Mouse (Mus musculus) MEL (cell line): ENCODE measurements around the gene Rtn4rl2. TPM values are rescaled to one million over a fixed set of nuclear protein-coding genes. Genes with fewer than 3 reads are reported as not detected.
A peak's percentile ranks its signal among the peaks of the same experiment; 100 is the strongest.

Experiments
- DNase-seq: peaks from one replicate; pipeline ENCODE4 v3.0.0; 2011; ENCODE audit warnings: low read depth, low spot score
- H3K27ac ChIP-seq: 2 replicates; pipeline ENCODE4 v1.5.1; 2012; ENCODE audit warnings: low read depth, mild to moderate bottlenecking, control low read depth, low read length, moderate library complexity; ENCODE audit not compliant: control insufficient read depth
- H3K27me3 ChIP-seq, 2 experiments: fragments of 150-350 bp in 1 of 2; sonication (generic) in 1 of 2; 2 replicates each; pipeline ENCODE4 v1.6.1; 2012; ENCODE audit warnings: low read length in 2 of 2, mild to moderate bottlenecking in 2 of 2, improper control_type of control experiment in 1 of 2, moderate library complexity in 1 of 2; ENCODE audit not compliant: insufficient read depth in 2 of 2, control insufficient read depth in 1 of 2
- H3K36me3 ChIP-seq, 2 experiments: 2 replicates each; pipeline ENCODE4 v1.6.1; 2012 to 2014; ENCODE audit warnings: low read length in 2 of 2, improper control_type of control experiment in 1 of 2, inconsistent platforms in 1 of 2, mild to moderate bottlenecking in 1 of 2; ENCODE audit not compliant: insufficient read depth in 2 of 2, control insufficient read depth in 1 of 2
- H3K4me1 ChIP-seq, 2 experiments: fragments of 150-350 bp in 1 of 2; sonication (generic) in 1 of 2; 2 replicates each; pipeline ENCODE4 v1.6.1; 2012; ENCODE audit warnings: low read length in 2 of 2, improper control_type of control experiment in 1 of 2, mild to moderate bottlenecking in 1 of 2; ENCODE audit not compliant: insufficient read depth in 2 of 2, control insufficient read depth in 1 of 2
- H3K4me3 ChIP-seq, 2 experiments: fragments of 150-350 bp in 1 of 2; sonication (generic) in 1 of 2; 2 replicates each; pipeline ENCODE4 v1.5.1; 2012; ENCODE audit warnings: low read depth in 2 of 2, low read length in 2 of 2, mild to moderate bottlenecking in 2 of 2, moderate library complexity in 2 of 2, control low read depth in 1 of 2, improper control_type of control experiment in 1 of 2; ENCODE audit not compliant: control insufficient read depth in 1 of 2, insufficient read depth in 1 of 2
- H3K79me2 ChIP-seq: 2 replicates; pipeline ENCODE4 v1.6.1; 2012; ENCODE audit warnings: mild to moderate bottlenecking, low read length, moderate library complexity; ENCODE audit not compliant: control insufficient read depth, poor library complexity, insufficient read depth
- H3K9ac ChIP-seq: 2 replicates; pipeline ENCODE4 v1.6.1; 2012; ENCODE audit warnings: low read depth, mild to moderate bottlenecking, control low read depth, low read length, moderate library complexity; ENCODE audit not compliant: control insufficient read depth, poor library complexity, severe bottlenecking
- H3K9me3 ChIP-seq: fragments of 150-350 bp; sonication (generic); replicated peaks from 2 replicates; pipeline ENCODE4 v1.6.1; 2012; ENCODE audit warnings: mild to moderate bottlenecking, low read length, improper control_type of control experiment, moderate library complexity; ENCODE audit not compliant: insufficient read depth
- CHD2 ChIP-seq: IDR thresholded peaks from 2 replicates; pipeline ENCODE4 v1.6.1; 2011; ENCODE audit warnings: low read length, improper control_type of control experiment
- E2F4 ChIP-seq: IDR thresholded peaks from 2 replicates; pipeline ENCODE4 v1.6.1; 2011; ENCODE audit warnings: low read depth, low read length, improper control_type of control experiment, borderline replicate concordance
- ELF1 ChIP-seq: IDR thresholded peaks from 2 replicates; pipeline ENCODE4 v1.6.1; 2014; ENCODE audit warnings: low read depth, mild to moderate bottlenecking, inconsistent platforms, low read length, improper control_type of control experiment, moderate library complexity
- JUND ChIP-seq: IDR thresholded peaks from 2 replicates; pipeline ENCODE4 v1.6.1; 2011; ENCODE audit warnings: low read depth, mild to moderate bottlenecking, improper control_type of control experiment, low read length
- KAT2A ChIP-seq: conservative IDR thresholded peaks from 2 replicates; pipeline ENCODE4 v1.6.1; 2012; ENCODE audit warnings: low read depth, low read length, improper control_type of control experiment, inconsistent platforms
- MAFK ChIP-seq: IDR thresholded peaks from 2 replicates; pipeline ENCODE4 v1.6.1; 2011; ENCODE audit warnings: low read depth, mild to moderate bottlenecking, low read length, improper control_type of control experiment, borderline replicate concordance
- MYB ChIP-seq: IDR thresholded peaks from 2 replicates; pipeline ENCODE4 v1.6.1; 2011; ENCODE audit warnings: mild to moderate bottlenecking, low read depth, low read length, improper control_type of control experiment
- NRF1 ChIP-seq: IDR thresholded peaks from 2 replicates; pipeline ENCODE4 v1.6.1; 2014; ENCODE audit warnings: low read depth, mild to moderate bottlenecking, inconsistent platforms, low read length, improper control_type of control experiment, moderate library complexity; ENCODE audit not compliant: poor library complexity, insufficient read depth, severe bottlenecking
- POLR2A ChIP-seq, 2 experiments: IDR thresholded peaks; 2 replicates each; pipeline ENCODE4 v1.6.1; 2011 to 2012; ENCODE audit warnings: low read length in 2 of 2, mild to moderate bottlenecking in 2 of 2, control low read depth in 1 of 2, improper control_type of control experiment in 1 of 2, low read depth in 1 of 2, moderate library complexity in 1 of 2; ENCODE audit not compliant: control insufficient read depth in 1 of 2, insufficient read depth in 1 of 2, poor library complexity in 1 of 2
- SIN3A ChIP-seq: IDR thresholded peaks from 2 replicates; pipeline ENCODE4 v1.6.1; 2012; ENCODE audit warnings: low read length, improper control_type of control experiment, inconsistent platforms
- SMC3 ChIP-seq: IDR thresholded peaks from 2 replicates; pipeline ENCODE4 v1.6.1; 2011; ENCODE audit warnings: low read depth, low read length, improper control_type of control experiment
- TAL1 ChIP-seq: IDR thresholded peaks from 2 replicates; pipeline ENCODE4 v1.6.1; 2012; ENCODE audit warnings: mild to moderate bottlenecking, inconsistent platforms, low read length, moderate library complexity, mixed read lengths
- USF2 ChIP-seq, 2 experiments: IDR thresholded peaks; 2 replicates each; pipeline ENCODE4 v1.6.1; 2011 to 2012; ENCODE audit warnings: improper control_type of control experiment in 2 of 2, low read length in 2 of 2, borderline replicate concordance in 1 of 2, inconsistent platforms in 1 of 2, low read depth in 1 of 2, mild to moderate bottlenecking in 1 of 2; ENCODE audit not compliant: insufficient read depth in 1 of 2
- ZMIZ1 ChIP-seq: IDR thresholded peaks from 2 replicates; pipeline ENCODE4 v1.6.1; 2012; ENCODE audit warnings: low read depth, mild to moderate bottlenecking, inconsistent platforms, low read length, improper control_type of control experiment, moderate library complexity
- polyA plus RNA-seq, 2 experiments: library from polyadenylated mRNA; stranded (reverse) in 1 of 2; unstranded in 1 of 2; fragments of >175 nt in 1 of 2; fragments of >200 nt in 1 of 2; gene quantifications; 2 replicates each; pipeline versions ENCODE4 v1.2.1 to v1.2.4; 2012; ENCODE audit warnings: low replicate concordance in 2 of 2, low read depth in 1 of 2; ENCODE audit not compliant: insufficient read length in 2 of 2, insufficient read depth in 1 of 2, missing spikeins in 1 of 2
- total RNA-seq: library from RNA; depleted of rRNA; stranded (reverse); fragments of 300-350 nt; gene quantifications from 2 replicates; pipeline ENCODE4 v1.2.3, GENCODE M21; 2012; rRNA removed

Gene Rtn4rl2
- total and polyA plus RNA-seq, 3 experiments, result 0.12 to 1.1 TPM; not detected in 1

- DNase-seq, result peak; percentile 43
- H3K27ac ChIP-seq, result no peak overlapping the region
- H3K9ac ChIP-seq, result no peak overlapping the region
- H3K27me3 ChIP-seq, result no peaks in the 10 kb centered on the region
- H3K9me3 ChIP-seq, result no peaks in the 10 kb centered on the region
- H3K4me3 ChIP-seq, result no peak overlapping the region
- H3K79me2 ChIP-seq, result peaks cover 13% of the 10 kb centered on the region
- TF ChIP-seq CHD2 (no peak), MYB (no peak), TAL1 (peak; percentile 51)
- H3K36me3 ChIP-seq, result peaks cover 0 to 5% of the 10 kb centered on the region in 2 experiments; a peak in 2 of 4 replicates
- peaks cover 5 to 25% of the 10 kb centered on the region in 2 experiments; a peak in 3 of 4 replicates for H3K4me1 ChIP-seq
Measured at GRCm38 (mm10) chr2:84823237-84823636, 63.3 kb downstream of the Rtn4rl2 start.

- Histone ChIP-seq H3K27me3 (no peaks in the 10 kb centered on the region), H3K79me2 (peaks cover 7% of the 10 kb centered on the region), H3K9ac (no peak within 1 kb of the TSS), H3K4me3 (no peak within 1 kb of the TSS), H3K9me3 (no peaks in the 10 kb centered on the region), H3K27ac (no peak within 1 kb of the TSS), H3K36me3 (peaks cover 0 to 2% of the 10 kb centered on the region in 2 experiments; a peak in 2 of 4 replicates), H3K4me1 (peaks cover 5 to 22% of the 10 kb centered on the region in 2 experiments; a peak in 3 of 4 replicates)
- TF ChIP-seq SIN3A, result no peak
- TF ChIP-seq E2F4, result no peak
- TF ChIP-seq CHD2, result no peak
- no peak for TF ChIP-seq POLR2A (IDR thresholded peaks at IDR 0.05; ENCODE audit: control insufficient read depth in 1 of 2, insufficient read depth in 1 of 2, low read depth in 1 of 2, low read length in 2 of 2, poor library complexity in 1 of 2)
- TF ChIP-seq NRF1, result no peak
- TF ChIP-seq USF2 (IDR thresholded peaks at IDR 0.05; ENCODE audit: borderline replicate concordance in 1 of 2, insufficient read depth in 1 of 2, low read depth in 1 of 2, low read length in 2 of 2), result no peak
- no peak for TF ChIP-seq JUND
- TF ChIP-seq MAFK, result no peak
- no peak for TF ChIP-seq SMC3
- TF ChIP-seq ELF1, result no peak
- no peak for TF ChIP-seq ZMIZ1
- no peak for TF ChIP-seq KAT2A
- no peak for DNase-seq
Measured at GRCm38 (mm10) chr2:84822552-84822951, 64.0 kb downstream of the Rtn4rl2 start, which contains the start of gene Smtnl1. Gene Smtnl1, minus strand, starts transcription at chr2:84822652.

Other genes starting within 250 kb of the Rtn4rl2 start
- gene Ctnnd1, start 235.9 kb downstream of the Rtn4rl2 start, total RNA-seq, result 11.5 and 12.7 TPM in 2 replicates
- 10 to 100 TPM in 1 of 2 experiments, not detected in 1; 31.6 TPM for gene Ctnnd1, start 235.9 kb downstream of the Rtn4rl2 start, polyA plus RNA-seq
- 0.04 TPM in 1 of 2 replicates, not detected in the other for gene Btbd18, start 227.6 kb downstream of the Rtn4rl2 start, total RNA-seq
- under 1 TPM in 1 of 2 experiments, not detected in 1; 0.07 TPM for gene Btbd18, start 227.6 kb downstream of the Rtn4rl2 start, polyA plus RNA-seq
- gene Selenoh, start 215.9 kb downstream of the Rtn4rl2 start, total RNA-seq, result 79.0 and 89.9 TPM in 2 replicates
- gene Selenoh, start 215.9 kb downstream of the Rtn4rl2 start, polyA plus RNA-seq, result 10 to 100 TPM in 1 of 2 experiments, not detected in 1; 70.7 TPM
- 0.19 TPM in 1 of 2 replicates, not detected in the other for gene Gm28635, start 208.7 kb downstream of the Rtn4rl2 start, total RNA-seq
- not detected for gene Gm28635, start 208.7 kb downstream of the Rtn4rl2 start, polyA plus RNA-seq
- gene Med19, start 208.3 kb downstream of the Rtn4rl2 start, total RNA-seq, result 13.9 and 18.8 TPM in 2 replicates
- 10 to 100 TPM in 1 of 2 experiments, not detected in 1; 26.0 TPM for gene Med19, start 208.3 kb downstream of the Rtn4rl2 start, polyA plus RNA-seq
- 54.2 and 66.8 TPM in 2 replicates for gene Tmx2, start 207.6 kb downstream of the Rtn4rl2 start, total RNA-seq
- gene Tmx2, start 207.6 kb downstream of the Rtn4rl2 start, polyA plus RNA-seq, result 10 to 100 TPM in 1 of 2 experiments, not detected in 1; 64.6 TPM
- 26.4 and 29.3 TPM in 2 replicates for gene Zdhhc5, start 171.5 kb downstream of the Rtn4rl2 start, total RNA-seq
- gene Zdhhc5, start 171.5 kb downstream of the Rtn4rl2 start, polyA plus RNA-seq, result 10 to 100 TPM in 1 of 2 experiments, not detected in 1; 42.9 TPM
- 27.1 and 29.1 TPM in 2 replicates for gene Clp1, start 159.4 kb downstream of the Rtn4rl2 start, total RNA-seq
- gene Clp1, start 159.4 kb downstream of the Rtn4rl2 start, polyA plus RNA-seq, result 10 to 100 TPM in 1 of 2 experiments, not detected in 1; 29.8 TPM
- gene Ypel4, start 152.7 kb downstream of the Rtn4rl2 start, total RNA-seq, result not detected in 2 replicates
- gene Ypel4, start 152.7 kb downstream of the Rtn4rl2 start, polyA plus RNA-seq, result under 1 TPM in 1 of 2 experiments, not detected in 1; 0.06 TPM
- not detected in 2 replicates for gene Gm19426, start 143.1 kb downstream of the Rtn4rl2 start, total RNA-seq
- gene Gm19426, start 143.1 kb downstream of the Rtn4rl2 start, polyA plus RNA-seq, result not detected
- not detected in 2 replicates for gene Serping1, start 111.3 kb downstream of the Rtn4rl2 start, total RNA-seq
- not detected for gene Serping1, start 111.3 kb downstream of the Rtn4rl2 start, polyA plus RNA-seq
- gene Ube2l6, start 87.9 kb downstream of the Rtn4rl2 start, total RNA-seq, result 8.8 and 17.5 TPM in 2 replicates
- 10 to 100 TPM in 1 of 2 experiments, not detected in 1; 37.0 TPM for gene Ube2l6, start 87.9 kb downstream of the Rtn4rl2 start, polyA plus RNA-seq
- gene Smtnl1, start 64.1 kb downstream of the Rtn4rl2 start, total RNA-seq, result not detected in 2 replicates
- not detected for gene Smtnl1, start 64.1 kb downstream of the Rtn4rl2 start, polyA plus RNA-seq
- 165 and 193 TPM in 2 replicates for gene Timm10, start 59.7 kb downstream of the Rtn4rl2 start, total RNA-seq
- 100 to 1,000 TPM in 1 of 2 experiments, not detected in 1; 129 TPM for gene Timm10, start 59.7 kb downstream of the Rtn4rl2 start, polyA plus RNA-seq
- gene Slc43a1, start 47.9 kb downstream of the Rtn4rl2 start, total RNA-seq, result 93.3 and 131 TPM in 2 replicates
- 100 to 1,000 TPM in 1 of 2 experiments, 10 to 100 TPM in 1; 69.8 to 108 TPM for gene Slc43a1, start 47.9 kb downstream of the Rtn4rl2 start, polyA plus RNA-seq
- 82.5 and 91.5 TPM in 2 replicates for gene Slc43a3, start 49.9 kb upstream of the Rtn4rl2 start, total RNA-seq
- gene Slc43a3, start 49.9 kb upstream of the Rtn4rl2 start, polyA plus RNA-seq, result 10 to 100 TPM in 1 of 2 experiments, not detected in 1; 90.6 TPM
- 0.42 TPM in 1 of 2 replicates, not detected in the other for gene Prg2, start 93.8 kb upstream of the Rtn4rl2 start, total RNA-seq
- under 1 TPM in 1 of 2 experiments, not detected in 1; 0.17 TPM for gene Prg2, start 93.8 kb upstream of the Rtn4rl2 start, polyA plus RNA-seq
- not detected in 2 replicates for gene Prg3, start 101.5 kb upstream of the Rtn4rl2 start, total RNA-seq
- not detected for gene Prg3, start 101.5 kb upstream of the Rtn4rl2 start, polyA plus RNA-seq
- gene Ssrp1, start 150.5 kb upstream of the Rtn4rl2 start, total RNA-seq, result 239 and 256 TPM in 2 replicates
- gene Ssrp1, start 150.5 kb upstream of the Rtn4rl2 start, polyA plus RNA-seq, result 100 to 1,000 TPM; 420 to 875 TPM
- 0.26 TPM in 1 of 2 replicates, not detected in the other for gene P2rx3, start 150.8 kb upstream of the Rtn4rl2 start, total RNA-seq
- gene P2rx3, start 150.8 kb upstream of the Rtn4rl2 start, polyA plus RNA-seq, result under 1 TPM in 1 of 2 experiments, not detected in 1; 0.36 TPM
- gene Tnks1bp1, start 161.3 kb upstream of the Rtn4rl2 start, total RNA-seq, result 5.5 and 5.9 TPM in 2 replicates
- gene Tnks1bp1, start 161.3 kb upstream of the Rtn4rl2 start, polyA plus RNA-seq, result 1 to 10 TPM in 1 of 2 experiments, not detected in 1; 9.9 TPM
- gene Aplnr, start 249.5 kb upstream of the Rtn4rl2 start, total RNA-seq, result not detected in 2 replicates
- gene Aplnr, start 249.5 kb upstream of the Rtn4rl2 start, polyA plus RNA-seq, result not detected